ENCODE assay signal across 24 mouse cellular contexts in the genomic region with DNA sequence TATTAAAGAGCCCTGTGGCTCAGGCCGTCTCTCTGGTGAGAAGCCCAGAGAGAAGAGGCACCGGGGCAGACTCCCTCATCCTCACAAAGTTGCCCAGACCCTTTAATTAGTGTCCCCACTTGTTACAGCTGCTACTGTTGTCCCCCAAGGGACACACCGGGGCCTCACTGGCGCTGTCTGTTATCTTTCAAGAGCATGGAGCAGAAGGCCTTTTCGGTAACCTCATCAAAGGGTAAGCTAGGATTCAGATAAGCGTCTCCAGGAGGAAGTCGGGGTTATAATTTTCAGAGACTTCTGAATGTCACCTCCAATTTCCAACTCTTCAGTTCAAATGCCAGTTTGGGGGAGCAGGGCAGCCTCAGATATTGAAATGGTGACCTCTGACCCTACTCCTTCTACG.
A peak's percentile ranks its signal among the peaks of the same experiment; 100 is the strongest.
DNase-seq lines count a peak whose midpoint lies in the region; ATAC-seq lines count a peak whose summit lies in the region.
"Had no signal": no experiment of that assay in that cellular context is flagged by ENCODE, and none has a peak within 500 bp of the region (broad histone marks: within the 10 kb centered on the region; RNA-seq: fewer than 3 reads in every experiment).

No protein-coding gene starts in this region.

- no peak overlapping the region for H3K4me2 ChIP-seq in heart, embryonic 12.5 days
- H3K4me2 ChIP-seq in liver, embryonic 13.5 days = peak overlapping the region; percentile 50
- H3K4me2 ChIP-seq in kidney, embryonic 14.5 days (replicated peaks; ENCODE audit: low read depth, low read length) = no peak overlapping the region
- H3K4me2 ChIP-seq: forebrain, embryonic 13.5 days; hindbrain, embryonic 14.5 days; limb, embryonic 15.5 days had no signal

- peak; percentile 4 for DNase-seq in embryo, embryonic 10.5 days (ENCODE audit: low spot score)
- DNase-seq in embryo, embryonic 11 days = no peak
- DNase-seq in heart, adult 9 months (ENCODE audit: low spot score in 2 of 2) = no peak
- DNase-seq in c-Kit-negative CD71-positive TER-119-positive erythroid progenitor cells, embryonic 14.5 days (ENCODE audit: low read depth, low spot score) = peak; percentile 2
- DNase-seq in liver, embryonic 13.5 days = peak; percentile 70
- no peak for DNase-seq in spleen, adult 12 weeks (ENCODE audit: low spot score)
- DNase-seq: adrenal gland, postnatal 25 days; cerebellum, adult 18-20 months; cerebellum, postnatal 25 days; gastrocnemius, postnatal 10 days; heart, adult 11 months; heart, postnatal 14 days; kidney, adult 2 months; kidney, postnatal 10 days; left cerebral cortex, postnatal 4 days; lung, postnatal 4 days; thymus, postnatal 14 days had no signal

- no peak overlapping the region for H3K27ac ChIP-seq in heart, embryonic 12.5 days (ENCODE audit: poor library complexity, severe bottlenecking)
- H3K27ac ChIP-seq in liver, embryonic 13.5 days = peak overlapping the region; percentile 58
- H3K27ac ChIP-seq in kidney, embryonic 14.5 days (ENCODE audit: low read depth, low read length) = no peak overlapping the region
- H3K27ac ChIP-seq: forebrain, embryonic 13.5 days; hindbrain, embryonic 14.5 days; left cerebral cortex, adult 2 months; limb, embryonic 15.5 days had no signal

- no peaks in the 10 kb centered on the region for H3K36me3 ChIP-seq in heart, embryonic 12.5 days
- no peaks in the 10 kb centered on the region for H3K36me3 ChIP-seq in liver, embryonic 13.5 days
- no peaks in the 10 kb centered on the region for H3K36me3 ChIP-seq in kidney, embryonic 14.5 days (ENCODE audit: control insufficient read depth, insufficient read depth, low read length)
- H3K36me3 ChIP-seq: limb, embryonic 15.5 days had no signal

- no peaks in the 10 kb centered on the region for H3K27me3 ChIP-seq in heart, embryonic 12.5 days (replicated peaks)
- H3K27me3 ChIP-seq in liver, embryonic 13.5 days = no peaks in the 10 kb centered on the region
- no peaks in the 10 kb centered on the region for H3K27me3 ChIP-seq in kidney, embryonic 14.5 days (ENCODE audit: control insufficient read depth, insufficient read depth, low read length)
- H3K27me3 ChIP-seq: forebrain, embryonic 13.5 days had no signal

- no peak overlapping the region for H3K4me3 ChIP-seq in heart, embryonic 12.5 days
- 0 out of 2 replicates have a peak overlapping the region, but pooled peaks have one; percentile 4 for H3K4me3 ChIP-seq in liver, embryonic 13.5 days (replicated peaks)
- H3K4me3 ChIP-seq in kidney, embryonic 14.5 days (ENCODE audit: low read length) = no peak overlapping the region
- H3K4me3 ChIP-seq: forebrain, embryonic 13.5 days; left cerebral cortex, adult 2 months; limb, embryonic 15.5 days had no signal

- H3K4me1 ChIP-seq in heart, embryonic 12.5 days (replicated peaks) = peaks cover 10% of the 10 kb centered on the region
- H3K4me1 ChIP-seq in liver, embryonic 13.5 days (replicated peaks) = peaks cover 37% of the 10 kb centered on the region
- H3K4me1 ChIP-seq in kidney, embryonic 14.5 days (ENCODE audit: control insufficient read depth, insufficient read depth, low read length) = no peaks in the 10 kb centered on the region
- H3K4me1 ChIP-seq: forebrain, embryonic 13.5 days; limb, embryonic 15.5 days had no signal

- H3K9ac ChIP-seq in heart, embryonic 12.5 days = no peak overlapping the region
- H3K9ac ChIP-seq in liver, embryonic 13.5 days = no peak overlapping the region; the same call in 1 of the 2 replicates
- no peak overlapping the region for H3K9ac ChIP-seq in kidney, embryonic 14.5 days (ENCODE audit: low read depth, low read length)
- H3K9ac ChIP-seq: forebrain, embryonic 13.5 days; hindbrain, embryonic 14.5 days; limb, embryonic 15.5 days had no signal

- ATAC-seq in heart, embryonic 12.5 days (ENCODE audit: insufficient number of reproducible peaks, low FRiP score) = peak; percentile 29; the same call in 1 of the 2 replicates
- peak; percentile 94 for ATAC-seq in liver, embryonic 13.5 days (ENCODE audit: low read depth)
- no peak for ATAC-seq in kidney, embryonic 14.5 days (ENCODE audit: low FRiP score, low TSS enrichment)
- ATAC-seq: forebrain, embryonic 13.5 days; inflammation-experienced regulatory T-cells, adult 6 months had no signal

- no peaks in the 10 kb centered on the region for H3K9me3 ChIP-seq in heart, embryonic 12.5 days (replicated peaks)
- no peaks in the 10 kb centered on the region for H3K9me3 ChIP-seq in liver, embryonic 13.5 days (replicated peaks)
- no peaks in the 10 kb centered on the region for H3K9me3 ChIP-seq in kidney, embryonic 14.5 days (ENCODE audit: control insufficient read depth, low read length)
- H3K9me3 ChIP-seq: forebrain, embryonic 13.5 days; limb, embryonic 15.5 days had no signal

- WGBS in heart, embryonic 12.5 days = 17% methylated on average over 8 of the region's 8 CpGs
- WGBS in liver, embryonic 13.5 days (ENCODE audit: insufficient replicate concordance) = 28% methylated on average over 8 of the region's 8 CpGs
- WGBS in kidney, embryonic 14.5 days = 71% methylated on average over 8 of the region's 8 CpGs

Comparison
In these comparisons a context has a peak if more than half of its experiments do, and no peak if none do; other contexts are left out.
1. DNase-seq: peak in embryo, embryonic 10.5 days (single experiment), c-Kit-negative CD71-positive TER-119-positive erythroid progenitor cells, embryonic 14.5 days (single experiment) and liver, embryonic 13.5 days (single experiment); none in embryo, embryonic 11 days (single experiment), heart, adult 9 months (0 of 2) and spleen, adult 12 weeks (single experiment).